Mouse (Mus musculus): ENCODE measurements around the gene Larp6. TPM values are rescaled to one million over a fixed set of nuclear protein-coding genes. Genes with fewer than 3 reads are reported as not detected.

Larp6 gene
- polyA plus RNA-seq, 1 experiment from 2014 or later, result 1.9 TPM

- WGBS, result 70% methylated on average over 10 of the region's 10 CpGs
- no peak for DNase-seq (ENCODE audit: low spot score)
- H3K27ac ChIP-seq (ENCODE audit: low read depth, low read length), result no peak overlapping the region
Measured at GRCm38 (mm10) chr9:60759436-60760007, 46.7 kb downstream of the Larp6 start.

GRCm38 (mm10) chr9:60765181-60765580 lies 52.4 kb downstream of the Larp6 start:
- Histone ChIP-seq H3K4me3 (ENCODE audit: low read depth, low read length) (no peak overlapping the region), H3K4me2 (replicated peaks; ENCODE audit: low read depth, low read length) (no peak overlapping the region), H3K9me3 (ENCODE audit: control insufficient read depth, low read length) (no peaks in the 10 kb centered on the region), H3K27me3 (ENCODE audit: control insufficient read depth, insufficient read depth, low read length) (no peaks in the 10 kb centered on the region), H3K9ac (ENCODE audit: low read depth, low read length) (no peak overlapping the region), H3K27ac (ENCODE audit: low read depth, low read length) (no peak overlapping the region), H3K4me1 (replicated peaks; ENCODE audit: control insufficient read depth, insufficient read depth, low read length) (no peaks in the 10 kb centered on the region), H3K36me3 (ENCODE audit: control insufficient read depth, insufficient read depth, low read length) (no peaks in the 10 kb centered on the region)
- WGBS, result 41% methylated on average over 2 of the region's 2 CpGs
- ATAC-seq (ENCODE audit: low FRiP score), result no peak
- no peak for DNase-seq (ENCODE audit: low spot score)

More at GRCm38 (mm10) chr9:60759436-60760007, 46.7 kb downstream of the Larp6 start:
- H3K4me3 ChIP-seq (ENCODE audit: low read depth, low read length), result no peak overlapping the region
- H3K36me3 ChIP-seq (ENCODE audit: control insufficient read depth, insufficient read depth, low read length), result no peaks in the 10 kb centered on the region
- no peak for ATAC-seq (ENCODE audit: low FRiP score)
- H3K4me2 ChIP-seq (replicated peaks; ENCODE audit: low read depth, low read length), result no peak overlapping the region
- no peaks in the 10 kb centered on the region for H3K4me1 ChIP-seq (replicated peaks; ENCODE audit: control insufficient read depth, insufficient read depth, low read length)
- no peaks in the 10 kb centered on the region for H3K27me3 ChIP-seq (ENCODE audit: control insufficient read depth, insufficient read depth, low read length)
- no peaks in the 10 kb centered on the region for H3K9me3 ChIP-seq (ENCODE audit: control insufficient read depth, low read length)
- H3K9ac ChIP-seq (ENCODE audit: low read depth, low read length), result no peak overlapping the region

DNA sequence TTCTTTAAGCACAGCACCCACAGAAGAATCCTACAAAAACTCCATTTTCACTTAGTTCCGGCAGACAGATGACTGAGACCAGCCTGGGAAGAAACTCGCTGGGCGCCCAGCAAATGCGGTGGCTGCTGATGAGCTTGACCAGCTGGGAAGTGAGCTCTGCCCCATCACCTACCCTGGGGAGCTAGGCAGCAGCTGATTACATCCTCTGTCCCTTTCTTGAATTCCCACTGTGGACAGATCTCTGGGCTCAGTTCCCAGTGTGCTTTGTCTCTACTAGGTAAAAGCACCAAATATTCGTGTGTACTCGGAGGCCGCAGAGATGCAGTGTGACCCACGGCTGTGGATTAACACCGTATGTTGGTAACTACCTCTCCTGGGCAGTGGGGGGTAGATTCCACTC lies 55.6 kb downstream of the Larp6 start:
- no peaks in the 10 kb centered on the region for H3K27me3 ChIP-seq (ENCODE audit: control insufficient read depth, insufficient read depth, low read length)
- no peak overlapping the region for H3K9ac ChIP-seq (ENCODE audit: low read depth, low read length)
- no peaks in the 10 kb centered on the region for H3K4me1 ChIP-seq (replicated peaks; ENCODE audit: control insufficient read depth, insufficient read depth, low read length)
- ATAC-seq (ENCODE audit: low FRiP score), result no peak
- H3K9me3 ChIP-seq (ENCODE audit: control insufficient read depth, low read length), result no peaks in the 10 kb centered on the region
- H3K4me3 ChIP-seq (ENCODE audit: low read depth, low read length), result no peak overlapping the region
- WGBS, result 66% methylated on average over 9 of the region's 9 CpGs
- H3K4me2 ChIP-seq (replicated peaks; ENCODE audit: low read depth, low read length), result no peak overlapping the region
- H3K36me3 ChIP-seq (ENCODE audit: control insufficient read depth, insufficient read depth, low read length), result no peaks in the 10 kb centered on the region
- no peak for DNase-seq (ENCODE audit: low spot score)
- H3K27ac ChIP-seq (ENCODE audit: low read depth, low read length), result no peak overlapping the region

- 71% methylated on average over 6 of the region's 6 CpGs for WGBS
- H3K36me3 ChIP-seq (ENCODE audit: control insufficient read depth, insufficient read depth, low read length), result no peaks in the 10 kb centered on the region
Measured at GRCm38 (mm10) chr9:60769711-60770111, 56.9 kb downstream of the Larp6 start.

DNA sequence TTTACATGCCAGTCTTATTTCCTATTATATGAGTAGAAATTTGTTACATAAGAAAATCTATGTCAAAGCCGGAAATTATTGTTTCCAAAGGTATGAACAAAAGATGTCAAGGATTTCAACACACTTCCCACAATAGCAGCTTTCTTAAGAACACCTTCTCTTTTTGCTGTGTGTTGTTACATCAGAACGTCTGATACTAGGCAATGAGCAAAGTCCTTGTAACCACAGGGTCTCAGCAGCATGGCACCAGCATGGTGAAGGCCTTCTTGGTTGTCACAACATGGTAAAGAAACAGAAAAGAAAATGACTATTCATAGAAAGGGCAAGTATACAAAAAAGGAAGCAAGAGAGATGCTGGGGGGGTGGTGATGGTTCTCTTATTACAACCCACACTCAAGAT lies 60.9 kb downstream of the Larp6 start:
- Histone ChIP-seq H3K4me2 (replicated peaks; ENCODE audit: low read depth, low read length) (no peak overlapping the region), H3K4me3 (ENCODE audit: low read depth, low read length) (no peak overlapping the region), H3K27me3 (ENCODE audit: control insufficient read depth, insufficient read depth, low read length) (no peaks in the 10 kb centered on the region), H3K9ac (ENCODE audit: low read depth, low read length) (no peak overlapping the region), H3K27ac (ENCODE audit: low read depth, low read length) (no peak overlapping the region), H3K9me3 (ENCODE audit: control insufficient read depth, low read length) (no peaks in the 10 kb centered on the region), H3K36me3 (ENCODE audit: control insufficient read depth, insufficient read depth, low read length) (no peaks in the 10 kb centered on the region), H3K4me1 (replicated peaks; ENCODE audit: control insufficient read depth, insufficient read depth, low read length) (no peaks in the 10 kb centered on the region)
- ATAC-seq (ENCODE audit: low FRiP score) (no peak), DNase-seq (ENCODE audit: low spot score) (no peak)
- WGBS, result 87% methylated on average over 2 of the region's 2 CpGs

More at GRCm38 (mm10) chr9:60769711-60770111, 56.9 kb downstream of the Larp6 start:
- H3K4me2 ChIP-seq (replicated peaks; ENCODE audit: low read depth, low read length), result no peak overlapping the region
- no peak for DNase-seq (ENCODE audit: low spot score)
- no peaks in the 10 kb centered on the region for H3K9me3 ChIP-seq (ENCODE audit: control insufficient read depth, low read length)
- no peak overlapping the region for H3K27ac ChIP-seq (ENCODE audit: low read depth, low read length)
- no peaks in the 10 kb centered on the region for H3K4me1 ChIP-seq (replicated peaks; ENCODE audit: control insufficient read depth, insufficient read depth, low read length)
- no peak overlapping the region for H3K9ac ChIP-seq (ENCODE audit: low read depth, low read length)
- H3K4me3 ChIP-seq (ENCODE audit: low read depth, low read length), result no peak overlapping the region
- no peaks in the 10 kb centered on the region for H3K27me3 ChIP-seq (ENCODE audit: control insufficient read depth, insufficient read depth, low read length)
- ATAC-seq (ENCODE audit: low FRiP score), result no peak

- no peak for ATAC-seq (ENCODE audit: low FRiP score)
- no peak overlapping the region for H3K4me2 ChIP-seq (replicated peaks; ENCODE audit: low read depth, low read length)
- H3K27ac ChIP-seq (ENCODE audit: low read depth, low read length), result no peak overlapping the region
- no peaks in the 10 kb centered on the region for H3K27me3 ChIP-seq (ENCODE audit: control insufficient read depth, insufficient read depth, low read length)
- no peak for DNase-seq (ENCODE audit: low spot score)
- no peak overlapping the region for H3K9ac ChIP-seq (ENCODE audit: low read depth, low read length)
- no peak overlapping the region for H3K4me3 ChIP-seq (ENCODE audit: low read depth, low read length)
- no peaks in the 10 kb centered on the region for H3K9me3 ChIP-seq (ENCODE audit: control insufficient read depth, low read length)
- H3K4me1 ChIP-seq (replicated peaks; ENCODE audit: control insufficient read depth, insufficient read depth, low read length), result no peaks in the 10 kb centered on the region
- 87% methylated on average over 9 of the region's 9 CpGs for WGBS
- H3K36me3 ChIP-seq (ENCODE audit: control insufficient read depth, insufficient read depth, low read length), result no peaks in the 10 kb centered on the region
Measured at GRCm38 (mm10) chr9:60776899-60777298, 64.1 kb downstream of the Larp6 start.

- Histone ChIP-seq H3K9me3 (ENCODE audit: control insufficient read depth, low read length) (no peaks in the 10 kb centered on the region), H3K4me2 (replicated peaks; ENCODE audit: low read depth, low read length) (no peak overlapping the region), H3K36me3 (ENCODE audit: control insufficient read depth, insufficient read depth, low read length) (no peaks in the 10 kb centered on the region), H3K27me3 (ENCODE audit: control insufficient read depth, insufficient read depth, low read length) (no peaks in the 10 kb centered on the region), H3K4me3 (ENCODE audit: low read depth, low read length) (no peak overlapping the region), H3K27ac (ENCODE audit: low read depth, low read length) (no peak overlapping the region), H3K4me1 (replicated peaks; ENCODE audit: control insufficient read depth, insufficient read depth, low read length) (no peaks in the 10 kb centered on the region), H3K9ac (ENCODE audit: low read depth, low read length) (no peak overlapping the region)
- WGBS, result 89% methylated on average over 9 of the region's 9 CpGs
- no peak for ATAC-seq (ENCODE audit: low FRiP score)
- no peak for DNase-seq (ENCODE audit: low spot score)
Measured at GRCm38 (mm10) chr9:60782057-60782789, 69.4 kb downstream of the Larp6 start.

GRCm38 (mm10) chr9:60785069-60785468 lies 72.3 kb downstream of the Larp6 start:
- Histone ChIP-seq H3K4me3 (ENCODE audit: low read depth, low read length) (no peak overlapping the region), H3K36me3 (ENCODE audit: control insufficient read depth, insufficient read depth, low read length) (no peaks in the 10 kb centered on the region), H3K9me3 (ENCODE audit: control insufficient read depth, low read length) (no peaks in the 10 kb centered on the region), H3K27me3 (ENCODE audit: control insufficient read depth, insufficient read depth, low read length) (no peaks in the 10 kb centered on the region), H3K9ac (ENCODE audit: low read depth, low read length) (no peak overlapping the region), H3K27ac (ENCODE audit: low read depth, low read length) (no peak overlapping the region), H3K4me1 (replicated peaks; ENCODE audit: control insufficient read depth, insufficient read depth, low read length) (no peaks in the 10 kb centered on the region), H3K4me2 (replicated peaks; ENCODE audit: low read depth, low read length) (no peak overlapping the region)
- ATAC-seq (ENCODE audit: low FRiP score) (no peak), DNase-seq (ENCODE audit: low spot score) (no peak)
- WGBS, result 78% methylated on average over 4 of the region's 4 CpGs

GRCm38 (mm10) chr9:60787517-60788110 lies 74.8 kb downstream of the Larp6 start:
- Histone ChIP-seq H3K36me3 (ENCODE audit: control insufficient read depth, insufficient read depth, low read length) (no peaks in the 10 kb centered on the region), H3K9ac (ENCODE audit: low read depth, low read length) (no peak overlapping the region), H3K27ac (ENCODE audit: low read depth, low read length) (no peak overlapping the region), H3K27me3 (ENCODE audit: control insufficient read depth, insufficient read depth, low read length) (no peaks in the 10 kb centered on the region), H3K4me3 (ENCODE audit: low read depth, low read length) (no peak overlapping the region), H3K4me2 (replicated peaks; ENCODE audit: low read depth, low read length) (no peak overlapping the region), H3K4me1 (replicated peaks; ENCODE audit: control insufficient read depth, insufficient read depth, low read length) (no peaks in the 10 kb centered on the region), H3K9me3 (ENCODE audit: control insufficient read depth, low read length) (no peaks in the 10 kb centered on the region)
- DNase-seq (ENCODE audit: low spot score) (no peak), ATAC-seq (ENCODE audit: low FRiP score) (no peak)
- WGBS, result 2% methylated on average over 2 of the region's 2 CpGs

Data from hindbrain, embryonic 11.5 days (tissue).